Mouse (Mus musculus): ENCODE results near the gene Gm43552.

The Gm43552 gene

DNA sequence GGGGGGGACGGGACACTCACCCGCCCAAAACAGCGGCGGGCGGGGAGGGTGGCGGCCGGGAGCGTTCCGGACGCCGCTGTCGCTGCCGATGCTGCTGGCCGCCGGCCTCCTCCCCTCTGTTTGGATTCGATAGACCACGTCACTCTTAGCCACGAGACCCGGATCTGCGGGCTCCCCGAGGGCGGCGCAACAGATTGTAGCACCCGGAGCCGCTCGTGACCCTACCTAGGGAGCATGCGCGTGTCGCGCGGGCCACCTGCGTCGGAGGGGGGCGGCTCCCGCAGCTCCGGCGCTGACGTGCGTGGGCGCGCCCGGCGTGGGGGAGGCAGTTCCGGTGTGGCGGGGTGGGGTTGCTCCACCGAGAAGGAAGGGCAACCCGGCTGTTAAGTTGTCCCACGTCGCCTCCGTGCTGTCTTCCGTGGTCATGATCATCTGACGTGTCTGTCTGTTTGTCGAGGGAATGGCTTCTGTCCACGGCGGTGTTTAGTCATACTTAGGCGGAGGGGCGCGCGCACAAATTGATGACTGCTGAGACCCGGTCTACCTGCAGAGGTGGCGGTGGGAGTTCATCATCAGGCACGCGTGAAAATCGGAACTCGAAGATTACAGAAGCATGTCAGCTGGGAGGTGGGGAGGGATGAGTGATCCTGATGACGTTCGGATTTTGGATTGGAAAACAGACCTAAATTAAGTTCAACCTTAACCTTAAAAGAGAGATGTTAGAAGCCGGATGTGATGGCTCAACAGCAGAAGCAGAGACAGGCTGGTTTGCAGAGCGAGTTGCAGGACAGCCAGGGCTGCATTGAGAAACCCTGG lies at the start of gene Gm43552:
Gm43552 (minus strand) TSS at position 118 of the 816 bp plus-strand sequence.
- peak; percentile 99 for DNase-seq (ENCODE audit: inconsistent age in 2 of 2, low spot score in 1 of 2)

DNA sequence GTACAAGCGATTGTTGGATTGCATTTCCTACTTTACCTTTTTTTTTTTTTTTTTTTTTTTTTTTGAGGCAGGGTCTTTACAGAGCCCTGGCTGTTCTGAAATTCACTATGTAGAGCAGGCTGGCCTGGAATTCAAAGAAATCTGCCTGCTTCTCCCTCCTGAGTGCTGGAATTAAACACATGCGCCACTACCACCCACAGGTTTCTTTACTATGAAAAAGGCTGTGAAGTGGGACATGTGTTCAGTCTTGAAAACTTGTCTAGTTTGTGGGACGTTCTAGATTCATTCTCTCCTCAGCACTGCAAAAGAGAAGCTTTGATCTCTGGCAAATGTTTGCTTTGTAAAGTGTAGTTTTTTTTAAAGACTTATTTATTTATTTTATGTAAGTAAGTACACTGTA lies 49.3 kb upstream of the Gm43552 start:
- no peak for DNase-seq (ENCODE audit: inconsistent age in 2 of 2, low spot score in 1 of 2)

DNA sequence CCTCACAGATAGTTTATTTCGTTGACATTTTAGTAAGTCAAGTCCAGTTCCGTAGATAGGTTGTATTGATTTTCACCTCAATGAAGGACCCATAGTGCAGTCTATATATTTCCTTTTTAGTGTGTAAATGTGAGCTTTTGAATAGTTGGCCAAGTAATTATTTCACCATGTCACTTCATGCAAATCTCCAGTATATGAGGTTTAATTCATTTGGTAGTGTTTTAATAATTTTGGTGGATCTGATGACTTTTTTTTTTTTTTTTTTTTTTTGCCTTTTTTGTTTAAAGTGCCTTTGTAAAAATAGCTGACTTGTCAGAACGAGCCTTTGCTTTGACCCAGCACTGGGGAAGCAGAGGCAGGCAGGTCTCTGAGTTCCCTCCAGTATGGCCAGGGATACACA lies 47.2 kb upstream of the Gm43552 start:
- no peak for DNase-seq (ENCODE audit: inconsistent age in 2 of 2, low spot score in 1 of 2)

DNA sequence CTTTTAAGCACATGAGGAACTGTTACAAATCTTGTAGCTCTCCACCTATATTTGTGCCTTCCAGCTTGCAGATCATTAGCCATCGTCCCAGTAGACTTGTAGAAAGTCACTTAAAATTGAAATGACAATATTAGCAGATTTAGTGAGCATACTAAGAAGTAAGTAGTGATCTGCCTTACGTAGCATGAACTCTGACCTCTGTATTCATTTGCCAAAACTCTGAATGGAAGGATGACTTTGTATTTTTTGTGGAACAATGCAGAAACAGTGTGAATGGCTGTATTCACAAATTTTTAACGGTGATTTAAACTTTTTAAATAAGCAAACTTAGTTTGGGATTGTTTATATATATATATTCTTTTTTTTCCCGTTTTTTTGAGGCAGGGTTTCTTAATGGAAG lies 46.2 kb upstream of the Gm43552 start:
- DNase-seq (ENCODE audit: inconsistent age in 2 of 2, low spot score in 1 of 2) = no peak

DNA sequence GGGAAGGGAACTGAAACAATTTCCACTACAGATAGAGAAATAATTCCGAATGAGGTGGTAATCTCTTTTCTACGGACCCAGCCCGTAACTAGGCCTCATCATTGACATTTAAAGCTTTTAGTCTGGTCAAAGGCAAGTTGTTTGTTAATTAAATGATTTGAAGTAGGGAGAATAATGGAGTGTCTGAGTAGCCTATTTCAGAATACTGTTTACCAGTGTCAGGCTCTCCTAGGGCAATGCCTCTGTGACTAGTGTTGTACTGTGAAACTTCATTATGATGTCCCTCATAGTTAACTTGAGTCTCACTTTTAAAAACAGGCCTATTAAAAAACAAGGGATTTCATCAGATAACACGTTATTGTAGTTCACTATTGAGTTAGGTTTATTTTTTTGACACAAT lies 45.5 kb upstream of the Gm43552 start:
- no peak for DNase-seq (ENCODE audit: inconsistent age in 2 of 2, low spot score in 1 of 2)

DNA sequence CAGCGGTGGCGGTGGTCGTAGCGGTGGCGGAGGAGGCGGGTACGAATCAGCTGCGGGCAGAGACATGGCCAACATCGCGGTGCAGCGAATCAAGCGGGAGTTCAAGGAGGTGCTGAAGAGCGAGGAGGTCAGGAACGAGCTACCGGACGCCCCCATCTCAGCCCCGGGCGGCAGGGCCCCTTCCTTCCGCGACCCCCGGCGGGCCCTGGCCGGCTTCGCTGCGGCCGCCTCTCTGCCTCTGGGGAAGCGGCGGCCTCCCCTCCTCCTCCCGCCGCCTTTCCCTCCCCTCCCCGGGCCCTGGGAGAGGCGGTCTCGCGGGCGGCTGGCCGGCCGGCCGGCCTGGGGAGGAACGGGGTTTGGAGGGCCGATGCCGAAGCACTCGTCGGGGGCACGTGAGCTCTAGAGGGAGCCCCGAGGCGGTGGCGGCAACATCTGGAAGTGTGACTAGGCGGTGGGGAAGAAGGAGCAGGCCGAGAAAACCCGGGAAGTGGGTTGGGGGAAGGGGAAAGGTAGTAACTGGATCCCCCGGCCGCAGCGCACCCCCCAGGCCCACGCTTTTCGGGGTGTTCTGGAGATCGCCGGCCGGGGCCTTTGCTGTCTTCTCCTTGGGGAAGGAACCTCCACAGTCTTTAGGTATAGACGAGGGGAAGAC lies 44.9 kb upstream of the Gm43552 start:
- no peak for DNase-seq (ENCODE audit: inconsistent age in 2 of 2, low spot score in 1 of 2)

DNA sequence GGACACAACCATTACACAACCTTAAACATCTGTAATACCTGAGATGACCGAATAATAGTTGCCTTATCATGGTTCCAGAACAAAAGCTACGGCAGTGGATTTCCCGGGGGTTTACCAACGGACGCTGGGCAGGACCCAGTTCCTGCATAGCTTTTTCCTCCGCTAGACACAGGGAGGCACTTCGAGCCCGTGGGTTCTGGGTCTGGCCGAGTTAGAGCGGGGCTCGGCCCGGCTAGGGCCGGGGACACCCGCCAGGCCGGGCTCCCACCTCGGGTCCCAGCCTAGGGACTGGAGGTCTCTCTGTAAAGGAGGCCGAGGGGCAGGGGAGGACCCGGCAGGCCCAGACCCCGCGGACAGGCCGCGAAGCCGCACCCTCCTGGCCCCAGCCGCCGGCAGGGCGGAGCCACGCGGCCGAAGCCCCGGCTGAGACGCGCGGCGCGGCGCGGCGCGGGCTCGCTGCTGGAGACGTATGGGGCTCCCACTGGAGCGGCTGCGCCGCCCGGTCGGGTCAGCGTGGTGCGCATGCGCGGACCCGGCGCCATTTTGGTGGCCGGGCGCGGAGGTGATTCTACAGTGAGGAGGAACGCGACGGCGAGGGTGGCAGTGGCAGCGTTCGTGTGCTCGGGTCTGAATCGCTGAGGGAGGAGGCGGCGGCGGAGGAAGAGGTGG lies 44.3 kb upstream of the Gm43552 start, which contains the start of the genes Smim14 and Ube2k:
Smim14 (minus strand) TSS at position 434 of the 669 bp plus-strand sequence.
Ube2k (plus strand) TSS at position 483 of the 669 bp plus-strand sequence.
- peak; percentile 96 to 98 for DNase-seq (ENCODE audit: inconsistent age in 2 of 2, low spot score in 1 of 2)

DNA sequence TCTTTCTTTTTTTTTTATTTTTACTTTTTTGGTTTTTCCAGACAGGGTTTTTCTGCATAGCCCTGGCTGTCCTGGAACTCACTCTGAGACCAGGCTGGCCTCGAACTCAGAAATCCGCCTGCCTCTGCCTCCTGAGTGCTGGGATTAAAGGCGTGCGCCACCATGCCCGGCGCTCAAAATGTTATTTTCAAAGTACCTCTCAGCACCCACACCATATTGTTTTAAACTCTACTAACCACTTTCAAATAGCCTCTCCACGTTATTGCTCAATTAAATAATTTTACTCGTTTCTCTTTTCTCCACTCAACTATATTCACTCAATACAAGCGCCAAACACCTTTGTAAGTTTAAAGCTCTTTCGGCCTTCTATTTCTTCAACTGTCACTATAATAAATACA lies 43.4 kb upstream of the Gm43552 start:
- peak in 1 of 2 experiments; percentile 39 for DNase-seq (ENCODE audit: inconsistent age in 2 of 2, low spot score in 1 of 2)

DNA sequence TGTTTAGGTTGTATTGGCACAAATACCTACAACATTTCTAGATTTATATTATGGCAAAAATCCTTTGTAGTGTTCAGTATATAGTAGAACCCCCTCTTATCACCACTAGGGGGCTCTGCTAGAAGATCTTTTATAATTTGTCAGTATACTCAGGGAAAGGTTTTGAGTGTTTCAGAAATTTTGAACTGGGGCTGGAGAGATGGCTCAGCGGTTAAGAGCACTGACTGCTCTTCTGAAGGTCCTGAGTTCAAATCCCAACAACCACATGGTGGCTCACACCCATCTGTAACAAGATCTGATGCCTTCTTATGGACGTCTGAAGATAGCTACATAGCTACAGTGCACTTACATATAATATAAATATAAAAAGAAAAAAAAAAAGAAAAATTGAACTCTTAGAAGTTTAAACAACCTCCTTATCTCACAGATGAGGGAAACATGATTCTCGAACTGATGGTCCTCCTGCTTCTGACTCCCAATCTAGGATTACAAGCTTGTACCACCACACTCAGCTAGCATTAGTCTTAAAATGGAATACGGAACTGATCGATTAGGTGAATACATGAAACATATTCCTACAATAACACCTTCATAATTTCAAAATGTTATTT lies 42.9 kb upstream of the Gm43552 start:
- peak; percentile 36 to 84 for DNase-seq (ENCODE audit: inconsistent age in 2 of 2, low spot score in 1 of 2)

DNA sequence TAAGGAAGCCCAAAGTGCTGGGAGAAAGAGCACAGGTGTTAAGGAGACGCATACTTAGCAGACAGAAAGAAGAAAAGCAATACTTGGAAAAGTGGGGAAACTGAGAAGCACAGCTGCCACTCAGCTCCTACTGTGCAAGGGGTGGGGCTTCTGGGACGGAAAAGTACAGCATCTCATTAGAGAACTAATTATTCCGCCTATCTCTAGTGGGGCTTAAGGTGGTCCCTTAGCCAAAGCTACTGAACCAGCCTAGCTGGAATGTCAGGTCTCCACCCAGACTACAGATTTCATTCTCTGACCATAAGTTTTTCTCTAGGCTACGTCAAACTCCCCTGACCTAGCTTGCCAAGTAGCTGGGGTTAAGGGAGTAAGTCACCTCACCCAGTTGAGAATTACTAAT lies 41.9 kb upstream of the Gm43552 start:
- no peak for DNase-seq (ENCODE audit: inconsistent age in 2 of 2, low spot score in 1 of 2)

DNA sequence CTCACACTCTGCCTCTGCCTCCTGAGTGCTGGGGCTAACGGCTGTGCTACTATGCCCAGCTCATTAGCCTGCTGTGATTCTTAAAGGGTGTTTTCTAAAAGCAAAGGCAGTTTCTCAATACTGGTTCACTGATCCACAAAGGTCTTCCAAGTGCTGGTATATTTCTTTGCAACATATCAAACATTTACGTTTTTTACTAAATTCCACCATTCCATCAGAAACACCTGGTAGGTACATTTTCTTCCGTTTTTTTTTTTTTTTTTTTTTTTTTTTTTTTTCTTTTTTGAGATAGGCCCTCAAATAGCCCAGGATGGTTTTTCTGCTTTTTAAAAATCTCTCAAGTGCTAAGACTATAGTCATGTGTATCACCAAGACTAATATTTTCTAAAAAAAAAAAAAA lies 38.6 kb upstream of the Gm43552 start:
- no peak for DNase-seq (ENCODE audit: inconsistent age in 2 of 2, low spot score in 1 of 2)

DNA sequence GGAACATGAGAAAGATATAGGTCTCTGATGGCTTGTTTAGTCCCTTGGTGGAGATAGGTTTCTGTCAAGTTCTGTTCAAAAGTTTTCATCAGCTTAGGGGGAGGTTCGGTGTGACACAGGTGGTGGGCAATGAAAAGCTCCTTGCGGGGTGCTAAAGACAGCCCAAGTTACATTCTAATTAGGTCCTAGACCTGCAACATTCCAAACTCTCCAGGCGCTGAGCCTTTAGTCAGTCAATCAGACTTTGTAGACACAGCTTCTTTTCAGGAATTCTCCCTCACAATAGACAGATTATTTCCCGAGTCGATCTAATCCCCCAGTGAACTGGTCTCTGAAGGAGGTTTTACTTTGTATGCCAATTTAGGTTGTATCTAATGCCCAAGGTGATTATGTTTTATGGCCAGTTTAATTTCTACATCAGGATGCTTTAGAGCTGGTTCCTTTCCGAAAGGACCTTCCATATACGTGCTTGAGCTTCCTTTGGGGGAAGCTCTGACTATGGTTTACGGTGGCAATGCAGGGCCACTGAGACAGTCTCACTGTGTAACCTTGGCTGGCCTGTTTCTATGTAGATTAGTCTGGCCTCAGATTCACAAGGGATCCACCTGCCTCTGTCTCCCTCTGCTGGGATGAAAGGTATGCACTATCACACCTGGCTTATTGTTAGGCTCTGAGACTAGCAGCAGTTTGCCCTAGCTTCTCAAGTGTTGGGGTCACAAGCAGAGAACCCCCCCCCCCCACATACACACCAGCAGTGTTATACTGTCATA lies 33.2 kb upstream of the Gm43552 start:
- no peak for DNase-seq (ENCODE audit: inconsistent age in 2 of 2, low spot score in 1 of 2)

DNA sequence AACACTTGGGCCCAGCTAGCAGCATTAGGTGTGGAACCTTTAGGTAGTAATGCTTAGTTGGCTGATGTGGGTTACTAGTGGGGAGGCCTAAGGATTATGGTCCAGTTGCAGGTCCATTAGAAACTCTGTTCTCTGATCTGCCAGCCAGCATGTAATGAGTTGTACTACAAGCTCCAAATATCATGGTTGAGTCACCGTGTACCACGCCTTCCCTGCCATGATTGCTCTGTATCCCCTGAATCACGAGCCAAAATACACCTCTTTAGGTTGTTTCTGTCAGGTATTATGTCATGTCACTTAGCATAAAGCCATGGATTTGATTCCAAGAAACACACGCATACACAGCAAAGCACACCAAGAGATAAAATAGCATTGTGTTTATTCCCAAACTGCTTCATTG lies 32.2 kb upstream of the Gm43552 start:
- DNase-seq (ENCODE audit: inconsistent age in 2 of 2, low spot score in 1 of 2) = no peak

DNA sequence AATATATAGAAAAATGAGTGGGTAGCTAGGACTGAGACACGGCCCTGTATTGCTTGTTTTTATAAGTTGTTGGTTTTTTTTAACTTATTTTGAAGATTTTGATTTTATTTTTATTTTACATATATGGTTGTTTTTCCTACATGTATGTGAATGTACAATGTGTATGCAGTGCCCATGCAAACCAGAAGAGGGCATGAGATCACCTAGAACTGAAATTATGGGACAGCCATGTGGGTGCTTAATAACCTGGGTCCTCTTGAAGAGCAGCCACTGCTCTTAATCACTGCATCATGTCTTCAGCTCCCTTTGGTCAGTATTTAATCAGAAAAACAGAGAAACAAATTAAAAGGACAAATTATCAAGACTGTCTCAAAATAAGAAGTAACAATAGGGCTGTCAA lies 29.2 kb upstream of the Gm43552 start:
- no peak for DNase-seq (ENCODE audit: inconsistent age in 2 of 2, low spot score in 1 of 2)

DNA sequence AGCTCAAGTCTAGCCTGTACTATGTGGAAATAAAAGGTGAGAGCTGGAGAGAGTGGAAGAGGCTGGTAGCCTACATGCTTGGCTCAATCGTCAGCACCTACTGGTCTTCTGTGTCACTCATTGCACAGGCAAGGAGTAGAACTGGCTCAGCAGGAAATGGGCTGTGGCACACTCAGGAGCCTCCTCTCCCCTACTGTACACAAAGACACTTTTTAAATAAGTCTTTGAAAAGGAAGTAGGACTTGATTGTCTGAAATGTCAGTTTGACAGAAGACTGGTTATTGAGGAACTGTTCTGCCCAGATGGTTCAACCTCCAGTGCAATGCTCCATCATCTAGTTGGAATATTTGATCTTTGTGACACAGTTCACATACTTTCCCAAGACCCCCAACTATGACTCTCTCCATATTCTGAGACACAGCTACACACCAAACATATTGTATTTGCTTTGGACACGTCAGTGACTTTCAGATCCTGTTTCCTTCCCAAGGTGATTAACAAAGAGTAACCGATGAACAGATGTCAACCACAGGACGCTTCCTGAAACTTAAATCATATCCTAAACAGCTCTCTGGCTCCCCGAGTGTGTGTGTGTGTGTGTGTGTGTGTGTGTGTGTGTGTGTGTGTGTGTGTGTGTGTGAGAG lies 22.1 kb upstream of the Gm43552 start:
- DNase-seq (ENCODE audit: inconsistent age in 2 of 2, low spot score in 1 of 2) = no peak

DNA sequence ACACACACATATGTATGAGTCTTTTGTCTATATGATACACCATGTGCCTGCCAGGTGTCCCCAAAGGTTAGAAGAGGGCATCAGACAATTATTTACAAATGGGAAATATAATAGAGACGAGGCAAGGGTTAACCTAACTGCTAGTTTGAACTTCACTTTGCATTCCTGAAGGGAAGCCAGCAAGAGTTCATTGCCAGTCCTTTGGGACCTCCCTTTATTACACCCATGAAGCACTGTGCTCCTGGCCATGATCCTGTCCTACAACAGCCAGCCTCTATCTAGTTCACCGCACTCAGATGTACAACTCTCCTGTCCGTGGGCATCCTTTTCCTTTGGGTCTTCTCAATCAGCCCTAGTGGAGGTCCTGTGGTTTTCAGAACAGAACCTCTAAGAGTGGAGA lies 20.9 kb upstream of the Gm43552 start:
- DNase-seq (ENCODE audit: inconsistent age in 2 of 2, low spot score in 1 of 2) = peak in 1 of 2 experiments; percentile 25

DNA sequence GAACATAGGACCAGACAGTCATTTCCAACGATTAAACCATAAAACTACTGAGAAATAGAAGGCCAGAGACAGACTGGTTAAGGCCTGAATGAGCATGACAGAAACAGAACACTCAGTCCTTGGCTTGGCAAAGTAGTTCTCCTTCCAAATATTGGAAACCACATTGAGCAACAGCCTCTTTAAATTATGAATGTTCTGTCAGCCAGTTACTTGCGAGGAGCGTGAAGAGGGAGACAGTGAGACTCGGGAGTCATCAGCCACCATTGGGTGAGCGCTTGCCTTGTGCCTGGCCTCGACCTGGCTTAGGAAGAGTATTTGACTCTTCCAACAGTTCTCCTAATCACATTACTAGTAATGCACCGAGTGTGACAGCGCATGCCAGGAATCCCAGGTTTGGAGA lies 15.8 kb upstream of the Gm43552 start:
- DNase-seq (ENCODE audit: inconsistent age in 2 of 2, low spot score in 1 of 2) = peak; percentile 23 to 76

DNA sequence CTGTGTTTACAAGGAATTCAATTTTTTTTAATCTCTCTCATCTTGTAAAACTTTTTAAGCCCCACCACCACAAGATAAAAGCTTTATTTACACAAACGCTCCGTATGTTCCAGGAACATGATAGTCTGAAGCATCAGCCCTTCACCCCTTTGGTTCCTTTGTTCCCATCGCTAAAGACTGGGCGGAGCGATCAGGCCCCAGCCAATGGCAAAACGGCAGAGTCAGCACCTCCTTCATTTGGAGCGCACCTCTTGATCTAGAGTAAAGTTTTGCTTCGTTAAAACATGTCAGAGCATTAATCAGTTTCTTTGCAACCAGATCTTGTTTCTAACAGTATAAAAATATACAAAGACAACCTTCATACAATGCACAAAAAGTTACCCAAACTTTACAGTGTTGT lies 13.2 kb upstream of the Gm43552 start:
- DNase-seq (ENCODE audit: inconsistent age in 2 of 2, low spot score in 1 of 2) = peak; percentile 28 to 65

DNA sequence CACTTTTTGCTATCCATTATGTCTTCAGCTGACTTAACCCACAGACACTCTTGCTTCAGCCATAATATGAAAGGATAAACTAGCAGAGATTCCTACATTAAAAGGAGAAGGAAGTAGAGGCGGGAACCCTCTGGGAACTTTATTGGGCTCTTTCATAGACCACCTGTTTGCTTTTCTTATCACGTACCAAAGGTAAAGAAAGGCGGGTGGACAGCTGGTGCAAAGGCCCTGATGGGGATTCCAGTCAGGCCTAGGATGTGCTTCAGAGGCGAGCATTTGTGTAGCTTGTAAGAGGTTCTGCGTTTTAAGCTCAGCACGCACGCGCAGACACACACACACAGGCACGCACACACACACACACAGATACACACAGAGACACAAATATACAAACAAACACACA lies 8.8 kb upstream of the Gm43552 start:
- no peak for DNase-seq (ENCODE audit: inconsistent age in 2 of 2, low spot score in 1 of 2)

DNA sequence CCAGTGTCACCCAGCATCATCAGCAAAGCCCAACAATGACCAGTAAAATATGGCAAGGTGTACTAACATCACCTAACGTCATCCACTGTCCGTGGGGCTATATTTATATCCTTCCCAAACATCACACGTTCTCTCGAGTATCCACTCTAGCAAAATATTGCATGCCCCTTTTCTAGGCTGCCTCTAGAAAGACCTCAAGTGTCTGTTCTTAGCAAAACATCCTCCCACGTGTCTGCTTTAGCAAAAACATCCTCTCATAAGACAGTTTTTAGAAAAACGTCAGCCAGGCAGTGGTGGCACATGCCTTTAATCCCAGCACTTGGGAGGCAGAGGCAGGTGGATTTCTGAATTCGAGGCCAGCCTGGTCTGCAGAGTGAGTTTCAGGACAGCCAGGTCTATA lies 7.6 kb upstream of the Gm43552 start:
- no peak for DNase-seq (ENCODE audit: inconsistent age in 2 of 2, low spot score in 1 of 2)

Measured in adrenal gland, adult (tissue).